Mouse (Mus musculus) 3134 (cell line): Measurements from ENCODE around the gene Usp48.
"Not testable (repeated sequence)": the region's sequence is repeated elsewhere in the genome, so short reads cannot be mapped to it uniquely, and the experiment has no call there.

ENCODE experiments used
- DNase-seq: peaks from one replicate; pipeline ENCODE4 v3.0.0-alpha.2; 2011; ENCODE audit warnings: low spot score; ENCODE audit not compliant: insufficient read length; ENCODE audit errors: extremely low read depth

Usp48 gene

DNA sequence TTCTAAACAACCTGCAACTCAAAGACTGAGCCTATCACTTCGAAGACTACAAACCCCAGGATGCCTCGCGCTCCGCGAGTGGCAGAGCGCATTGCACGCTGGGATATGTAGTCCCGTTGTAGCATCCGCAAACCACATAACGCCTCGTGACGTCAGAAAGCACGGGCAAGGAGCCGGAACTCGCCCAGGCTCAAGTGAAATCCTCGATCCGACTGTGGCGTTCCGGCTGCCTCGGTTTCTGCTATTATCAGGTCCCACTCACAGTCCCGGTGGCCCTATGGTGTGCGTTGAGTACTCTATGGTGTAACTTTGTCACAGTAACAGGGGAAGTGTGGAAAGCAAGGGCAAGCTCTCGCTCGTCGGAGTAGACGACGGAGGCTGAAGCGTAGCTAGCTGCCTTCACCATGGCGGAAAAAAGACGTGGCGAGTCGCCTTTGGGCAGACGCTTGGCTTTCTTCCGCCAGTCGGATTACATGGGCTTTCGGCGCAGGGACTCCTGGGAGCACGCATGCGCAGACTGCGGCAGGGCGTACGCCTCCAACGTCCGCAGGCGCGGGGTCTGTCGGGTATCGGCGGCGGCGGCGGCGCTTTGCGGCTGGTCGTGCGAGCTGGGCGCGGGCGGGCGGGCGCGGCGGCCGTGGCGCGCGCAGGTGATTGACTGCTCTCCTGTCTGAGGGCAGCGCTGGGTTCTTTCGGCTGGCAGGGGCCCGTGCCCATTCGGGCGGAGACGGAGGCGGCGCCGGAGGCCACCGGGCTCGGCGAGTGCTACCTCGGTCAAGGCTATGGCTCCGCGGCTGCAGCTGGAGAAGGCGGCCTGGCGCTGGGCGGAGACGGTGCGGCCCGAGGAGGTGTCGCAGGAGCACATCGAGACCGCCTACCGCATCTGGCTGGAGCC is at the start of gene Usp48:
Gene Usp48, plus strand, starts transcription at position 155 of the 895 bp plus-strand sequence.
- DNase-seq, result peak; percentile 93

DNA sequence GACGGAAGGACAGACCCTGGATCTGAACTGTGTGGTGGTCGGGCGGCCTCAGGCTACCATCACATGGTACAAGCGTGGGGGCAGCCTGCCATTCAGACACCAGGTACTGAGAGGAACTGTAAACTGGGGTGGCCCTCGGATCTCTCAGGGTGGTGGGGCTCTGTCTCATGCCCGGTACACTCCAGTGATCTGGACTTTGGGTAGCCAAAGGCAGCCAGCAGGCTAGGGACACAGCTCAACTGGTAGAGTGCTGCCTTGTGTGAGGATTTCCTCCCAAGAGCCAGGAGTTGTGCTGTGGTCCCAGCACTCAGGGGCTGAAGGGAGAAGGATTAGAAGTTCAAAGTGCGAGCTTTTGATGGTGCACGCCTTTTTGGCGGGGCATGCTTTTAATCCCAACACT is 48.0 kb upstream of the Usp48 start:
- DNase-seq, result no peak

DNA sequence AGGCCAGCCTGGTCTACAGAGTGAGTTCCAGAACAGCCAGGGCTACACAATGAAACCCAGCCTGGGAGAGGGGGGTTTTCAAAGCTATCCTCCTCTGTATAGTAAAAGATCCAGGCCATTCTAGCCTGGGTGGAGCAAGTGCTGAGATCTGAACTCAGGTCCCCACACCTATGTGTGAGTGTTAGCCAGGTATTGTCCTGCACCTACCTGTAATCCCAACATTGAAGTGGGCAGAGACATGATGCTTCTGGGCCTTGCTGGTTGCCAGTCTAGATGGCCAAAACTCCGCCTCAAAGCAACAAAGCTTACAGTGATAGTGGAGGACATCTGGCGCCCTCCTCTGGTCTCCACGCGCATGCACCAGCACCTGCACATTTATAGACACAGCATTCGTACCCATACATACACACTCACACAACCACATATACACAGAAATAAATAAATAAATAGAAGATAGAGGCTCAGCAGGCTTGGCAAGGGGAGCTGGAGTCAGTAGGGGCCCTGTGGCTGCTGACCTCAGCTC is 47.5 kb upstream of the Usp48 start:
- no peak for DNase-seq

DNA sequence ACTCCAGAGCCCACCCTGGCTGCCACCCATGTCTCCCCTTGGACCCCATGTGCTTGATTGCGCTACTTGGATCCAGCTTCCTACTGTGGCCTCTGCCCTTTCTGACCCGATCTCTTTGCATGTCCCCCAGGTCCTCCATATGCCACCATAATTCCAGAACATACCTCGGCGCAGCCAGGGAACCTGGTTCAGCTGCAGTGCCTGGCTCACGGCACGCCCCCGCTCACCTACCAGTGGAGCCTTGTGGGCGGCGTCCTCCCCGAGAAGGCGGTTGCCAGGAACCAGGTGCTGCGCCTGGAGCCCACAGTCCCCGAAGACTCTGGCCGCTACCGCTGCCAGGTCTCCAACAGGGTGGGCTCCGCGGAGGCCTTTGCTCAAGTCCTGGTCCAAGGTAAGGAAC is 40.1 kb upstream of the Usp48 start:
- no peak for DNase-seq

DNA sequence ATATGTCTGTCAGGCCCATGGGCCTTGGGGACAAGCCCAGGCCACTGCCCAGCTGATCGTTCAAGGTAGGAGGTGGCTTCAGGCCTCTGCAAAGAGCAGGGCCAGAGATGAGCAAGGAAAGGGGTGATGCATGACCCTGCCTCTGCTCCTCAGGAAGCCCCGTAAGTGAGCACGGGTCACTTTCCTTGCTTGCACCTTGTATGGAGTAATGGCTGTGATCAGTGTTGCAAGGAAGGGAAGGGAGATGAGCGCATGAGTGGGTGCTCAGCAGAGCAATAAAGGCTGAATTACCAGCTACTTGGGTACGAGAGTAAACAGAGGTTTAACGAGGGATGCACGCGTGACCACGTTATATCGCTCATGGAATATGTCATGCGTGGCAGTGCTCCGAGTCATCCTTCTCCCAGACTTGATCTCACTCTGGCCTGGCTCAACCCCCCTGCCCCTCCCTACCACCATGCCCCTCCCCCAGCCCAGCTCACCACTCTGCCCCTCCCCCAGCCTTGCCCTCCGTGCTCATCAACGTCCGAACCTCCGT is 36.8 kb upstream of the Usp48 start:
- DNase-seq, result no peak

DNA sequence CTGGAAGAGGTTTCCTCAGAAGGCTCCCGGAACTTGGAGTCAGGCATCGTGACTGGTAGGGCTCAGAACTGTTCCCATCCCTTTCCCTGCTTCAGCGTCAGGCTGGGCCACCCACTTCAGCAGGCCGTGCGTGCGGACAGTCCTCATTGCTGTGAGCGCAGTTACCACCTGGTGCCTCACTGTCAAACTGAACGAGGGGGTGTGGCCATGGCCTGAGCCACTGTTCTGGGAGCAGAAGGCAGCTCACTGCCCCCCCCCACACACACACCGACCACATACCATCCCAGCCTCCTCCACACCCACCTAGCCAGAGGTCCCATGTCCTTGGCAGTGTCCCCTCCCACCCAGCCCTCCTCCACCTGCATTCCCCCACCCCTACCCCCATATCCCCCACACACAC is 23.7 kb upstream of the Usp48 start:
- DNase-seq, result no peak

DNA sequence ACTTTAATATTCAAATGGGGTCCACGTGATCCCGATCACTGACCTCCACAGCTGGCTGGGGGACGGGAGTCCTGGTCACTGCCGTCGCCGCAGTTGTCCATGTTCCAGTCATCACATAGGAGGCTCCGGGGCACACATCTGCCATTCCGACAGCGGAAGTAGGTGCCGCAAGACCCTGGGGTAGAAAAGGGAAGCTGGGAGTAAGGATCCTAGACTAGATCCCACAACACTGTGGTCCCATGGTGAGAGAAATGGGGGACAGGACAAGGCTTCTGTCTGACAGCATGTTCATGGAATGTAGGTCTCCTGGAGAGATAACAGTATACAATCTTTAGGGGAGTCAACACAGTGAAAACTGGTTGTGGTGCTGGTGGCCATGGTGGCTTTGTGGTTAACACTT is 19.1 kb upstream of the Usp48 start, which contains the start of gene Ldlrad2:
Gene Ldlrad2, minus strand, starts transcription at position 101 of the 400 bp plus-strand sequence.
- no peak for DNase-seq

DNA sequence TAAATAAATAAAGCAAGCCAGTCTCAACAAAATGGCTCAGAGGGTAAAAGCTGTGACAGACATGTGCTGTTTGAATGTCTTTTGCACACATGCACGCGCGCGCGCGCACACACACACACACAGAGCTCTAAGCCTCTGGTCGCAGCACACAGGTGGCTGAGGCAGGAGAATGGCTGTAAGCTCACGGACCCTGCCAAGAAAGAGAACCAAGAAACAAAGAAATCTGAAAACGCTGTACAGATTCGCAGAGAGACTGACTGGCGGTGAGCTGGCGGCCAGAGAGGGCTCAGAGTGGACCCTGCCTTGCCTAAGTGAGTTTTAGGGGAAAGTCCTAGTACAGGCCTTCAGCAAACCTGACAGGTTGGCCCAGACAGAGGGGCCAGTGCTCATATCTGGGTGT is 16.1 kb upstream of the Usp48 start:
- DNase-seq, result no peak

DNA sequence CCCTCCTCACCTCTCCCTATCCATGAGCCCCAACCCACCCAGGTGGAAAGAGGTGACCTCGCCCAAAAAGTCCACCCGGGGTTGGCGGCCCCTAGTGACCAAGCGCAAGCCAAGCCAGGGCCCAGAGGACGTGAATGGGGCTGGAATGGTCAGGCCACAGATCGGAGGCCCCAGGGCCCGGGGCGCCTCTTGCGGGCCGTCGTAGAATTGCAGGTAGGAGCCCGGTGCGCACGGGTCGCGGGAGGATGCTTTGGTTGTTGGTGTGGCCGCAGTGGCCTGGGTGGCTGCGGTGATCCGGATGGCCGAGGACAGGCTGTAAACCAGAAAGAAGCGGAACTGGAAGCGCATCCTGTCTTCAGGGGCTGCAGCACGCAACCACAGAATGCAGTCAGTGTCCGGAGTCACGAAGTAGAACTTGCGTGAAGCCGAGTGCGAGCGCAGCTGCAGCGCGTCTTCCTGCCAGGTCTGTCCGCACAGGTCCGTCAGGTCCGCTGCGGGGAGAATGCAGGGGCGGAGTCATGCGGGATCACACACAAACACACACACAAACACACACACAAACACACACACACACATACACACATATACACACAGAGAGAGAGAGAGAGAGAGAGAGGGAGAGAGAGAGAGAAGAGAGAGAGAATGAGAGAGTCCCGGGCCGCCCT is 15.2 kb upstream of the Usp48 start:
- no peak for DNase-seq

DNA sequence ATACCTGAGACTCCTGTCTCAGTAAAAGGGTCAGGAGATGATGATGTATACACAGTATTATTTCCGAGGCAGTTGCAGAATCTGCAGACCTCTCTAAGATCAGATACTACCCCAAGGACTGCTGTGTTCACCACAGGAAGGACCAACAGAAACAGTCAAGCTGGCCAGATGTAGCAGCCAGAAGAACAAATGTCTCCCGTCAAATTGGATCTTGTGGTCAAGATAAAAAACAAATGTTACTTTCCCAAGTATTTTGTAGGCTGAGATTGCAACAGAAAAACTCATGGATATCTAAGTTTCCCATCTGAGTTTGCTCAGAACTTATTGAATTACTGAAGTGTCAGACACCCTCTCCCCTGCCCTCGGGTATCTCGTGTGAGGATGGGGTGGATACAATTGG is 13.8 kb upstream of the Usp48 start:
- no peak for DNase-seq

DNA sequence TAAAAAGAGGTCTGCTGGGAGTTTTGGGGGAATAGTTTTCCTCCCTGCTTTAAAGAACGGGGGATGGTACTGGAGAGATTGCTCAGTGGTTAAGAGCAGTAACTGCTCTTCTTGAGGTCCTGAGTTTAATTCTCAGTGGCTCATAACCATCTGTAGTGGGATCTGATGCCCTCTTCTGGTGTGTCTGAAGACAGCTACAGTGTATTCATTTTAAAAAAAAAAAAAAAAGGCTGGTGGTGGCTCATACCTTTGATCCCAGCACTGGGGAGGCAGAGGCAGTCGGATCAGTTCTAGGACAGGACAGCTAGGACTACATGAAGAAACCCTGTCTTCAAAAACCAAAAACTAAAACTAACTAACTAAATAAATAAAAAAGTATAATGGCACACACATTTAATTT is 13.3 kb upstream of the Usp48 start:
- DNase-seq, result no peak

DNA sequence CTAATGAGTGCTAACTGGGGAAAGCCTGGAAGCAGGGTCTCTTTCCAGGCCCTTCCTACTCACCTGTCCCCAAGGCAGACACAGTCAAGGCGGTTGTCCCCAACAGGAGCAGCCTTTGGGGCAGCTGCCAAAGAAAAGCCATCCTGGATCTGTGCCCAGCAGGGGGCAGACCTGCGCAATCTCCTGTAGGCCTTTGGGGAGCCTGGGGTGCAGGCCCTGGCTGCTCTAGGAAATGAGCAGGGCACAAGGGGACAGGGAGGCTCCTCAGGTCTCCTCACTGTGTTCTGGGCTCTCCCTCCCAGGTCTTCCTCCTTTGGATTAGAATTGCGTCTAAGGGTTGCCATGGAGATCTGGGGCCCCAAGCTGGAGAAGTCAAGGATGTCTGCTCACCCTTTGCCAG is 11.7 kb upstream of the Usp48 start:
- DNase-seq, result no peak

DNA sequence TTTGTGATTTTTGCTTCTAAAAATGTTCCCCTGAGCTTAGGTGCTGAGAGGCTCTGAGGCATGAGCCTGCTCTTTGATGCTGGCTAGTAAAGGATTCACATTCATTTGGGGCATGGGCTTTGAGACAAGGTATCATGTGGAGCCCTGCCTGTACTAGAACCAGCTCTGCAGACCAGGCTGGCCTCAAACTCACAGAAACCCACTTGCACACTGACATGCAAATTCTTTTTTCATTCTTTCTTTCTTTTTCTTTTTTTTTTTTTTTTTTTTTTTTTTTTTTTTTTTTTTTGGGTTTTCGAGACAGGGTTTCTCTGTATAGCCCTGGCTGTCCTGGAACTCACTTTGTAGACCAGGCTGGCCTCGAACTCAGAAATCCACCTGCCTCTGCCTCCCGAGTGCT is 4.5 kb upstream of the Usp48 start:
- DNase-seq, result not testable (repeated sequence)

DNA sequence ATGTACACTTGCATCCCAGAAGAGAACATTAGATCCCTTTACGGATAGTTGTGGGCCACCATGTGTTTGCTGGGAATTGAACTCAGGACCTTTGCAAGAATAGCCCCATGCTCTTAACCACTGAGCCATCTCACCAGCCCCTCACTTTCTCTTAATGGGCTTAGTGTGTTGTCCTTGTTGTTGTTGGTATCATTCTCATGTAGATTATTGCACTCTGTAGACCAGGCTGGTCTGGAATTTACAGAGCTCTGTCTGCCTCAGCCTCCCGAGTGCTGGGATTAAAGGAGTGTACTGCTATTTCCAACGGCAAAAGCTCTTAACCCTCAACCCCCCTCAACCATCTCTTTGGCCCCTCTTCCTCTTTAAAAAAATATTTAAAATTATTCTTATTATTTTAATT is 4.0 kb upstream of the Usp48 start:
- DNase-seq, result no peak

DNA sequence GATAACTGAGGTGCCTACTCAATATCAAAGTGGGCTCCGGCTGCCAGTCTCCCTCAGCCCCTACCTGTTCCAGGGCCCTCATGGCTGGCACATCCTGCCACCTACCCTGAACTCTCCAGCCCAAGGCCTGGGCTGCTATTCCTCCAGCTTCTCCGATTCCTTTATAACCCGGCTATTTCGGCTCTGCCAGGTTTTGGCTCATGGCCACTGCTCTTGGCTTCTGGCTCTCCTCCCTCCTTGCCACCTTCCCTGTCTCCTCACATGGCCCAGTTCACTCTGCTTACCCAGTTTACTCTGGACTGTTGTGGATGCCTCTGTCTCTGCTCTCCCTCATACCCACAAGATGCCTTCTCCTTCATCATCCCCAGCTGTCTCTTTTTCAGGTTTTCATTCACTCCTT is 2.6 kb upstream of the Usp48 start:
- no peak for DNase-seq

DNA sequence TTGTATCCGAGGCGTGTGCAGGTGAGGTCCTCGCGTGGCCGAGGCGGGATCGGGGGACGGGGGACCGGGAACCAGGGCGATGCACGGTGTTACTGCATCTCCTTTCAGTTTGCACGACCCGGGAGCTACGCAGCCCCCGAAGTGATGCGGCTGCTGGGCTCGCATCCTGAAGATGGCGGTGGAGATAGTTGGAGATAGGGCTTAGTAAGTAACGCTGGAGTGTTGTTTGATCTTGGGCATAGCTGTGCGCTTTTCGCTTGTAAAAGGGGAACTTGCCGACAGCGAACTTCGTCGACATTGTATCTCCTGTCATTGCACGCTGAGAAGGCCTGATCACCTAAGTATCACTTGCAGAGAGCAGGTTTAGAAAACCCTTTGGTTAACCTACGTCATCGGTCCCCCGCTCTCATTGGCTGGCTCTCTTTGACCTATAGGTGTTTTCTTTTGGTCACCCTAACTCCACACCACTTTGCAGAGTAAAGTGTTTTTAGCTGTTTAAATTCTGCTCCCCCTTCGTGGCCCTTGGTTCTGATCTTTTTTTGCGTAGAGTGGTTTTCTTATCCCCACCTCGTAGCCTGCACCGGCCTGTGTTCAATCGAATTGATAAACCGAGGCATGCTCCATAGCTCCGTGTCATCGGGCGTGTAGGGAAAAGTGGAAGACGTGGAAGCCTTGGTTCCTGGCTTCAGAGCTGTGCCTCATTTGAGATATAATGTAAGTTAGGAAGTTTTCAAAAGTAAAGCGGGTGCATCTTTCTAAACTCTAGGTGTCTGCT is 1.1 kb downstream of the Usp48 start:
- DNase-seq, result peak; percentile 29

DNA sequence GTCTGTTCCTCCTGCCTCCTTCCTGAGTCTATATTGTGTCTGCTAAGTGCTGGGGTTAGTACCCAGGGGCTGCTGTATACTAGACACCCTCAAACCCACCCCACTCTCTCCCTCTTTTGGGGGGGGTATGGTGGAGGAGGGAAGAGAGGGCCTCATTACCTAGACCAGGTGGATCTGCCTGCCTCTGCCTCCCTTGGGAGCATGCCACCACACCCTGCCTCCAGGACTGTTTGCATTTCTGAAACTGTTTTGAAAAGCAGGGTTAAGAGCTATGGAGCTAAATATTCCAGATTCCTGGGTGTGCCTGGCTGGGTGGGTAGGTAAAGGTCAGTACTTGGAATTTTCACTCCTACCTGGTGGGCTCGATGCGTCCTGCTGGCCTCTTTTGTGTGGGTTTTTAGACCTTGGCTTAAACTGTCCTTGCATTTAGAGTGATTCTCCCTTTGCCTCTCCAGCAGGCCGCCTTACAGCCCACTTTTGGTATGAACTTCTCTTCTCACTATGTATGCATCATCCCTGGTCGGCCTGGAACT is 3.6 kb downstream of the Usp48 start:
- DNase-seq, result no peak

DNA sequence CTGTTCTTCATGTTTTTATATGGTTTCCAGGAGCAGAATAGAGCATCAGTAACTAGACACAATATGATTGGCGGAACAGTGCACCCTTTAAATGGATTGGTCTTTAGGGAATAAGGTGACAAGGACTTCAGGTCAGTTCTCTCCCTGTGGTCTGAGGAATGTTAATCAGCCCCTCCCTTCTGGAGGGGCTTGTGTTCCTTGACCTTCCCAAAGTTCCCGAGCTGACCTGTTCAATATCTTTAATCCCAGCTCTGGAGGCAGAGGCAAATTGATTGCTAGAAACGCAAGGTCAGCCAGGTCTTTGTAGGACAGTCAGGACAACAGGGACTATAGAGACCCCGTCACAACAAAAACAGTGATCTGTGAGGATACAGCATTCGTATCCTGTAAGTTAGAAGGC is 5.0 kb downstream of the Usp48 start:
- no peak for DNase-seq

DNA sequence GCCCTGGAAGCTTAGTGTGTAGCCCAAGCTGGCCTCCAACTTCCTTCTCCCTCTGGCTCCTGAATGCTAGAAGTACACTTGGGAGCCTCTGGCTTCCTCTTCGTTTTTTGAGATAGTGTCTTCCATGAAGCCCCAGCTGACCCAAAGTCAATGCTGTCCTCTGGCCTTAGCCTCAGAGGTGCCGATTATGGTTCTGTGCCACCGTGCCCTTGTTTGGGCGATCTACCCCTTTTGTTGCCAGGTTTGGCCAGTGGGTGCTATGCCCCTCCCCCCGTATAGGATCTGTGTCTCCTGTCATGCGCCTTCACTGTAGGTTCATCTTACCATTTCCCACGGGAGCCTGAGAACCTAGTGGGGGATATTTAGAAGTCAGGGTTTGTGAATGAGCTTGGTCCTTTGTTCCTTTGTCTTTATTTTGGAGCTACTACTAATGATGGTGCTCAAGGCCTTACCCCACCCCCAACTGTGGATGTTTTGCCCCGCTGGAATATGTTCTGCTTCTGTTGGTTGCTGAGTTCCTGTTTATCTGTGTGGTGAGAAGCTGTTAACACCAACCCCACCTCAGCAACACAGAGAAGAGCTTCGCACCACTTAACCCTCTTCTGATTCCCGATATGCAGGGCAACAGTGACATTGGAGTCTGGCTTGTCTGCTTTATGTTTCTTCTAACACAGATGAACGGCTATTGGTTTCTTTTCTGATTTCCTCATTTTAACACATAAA is 10.1 kb downstream of the Usp48 start:
- DNase-seq, result no peak

DNA sequence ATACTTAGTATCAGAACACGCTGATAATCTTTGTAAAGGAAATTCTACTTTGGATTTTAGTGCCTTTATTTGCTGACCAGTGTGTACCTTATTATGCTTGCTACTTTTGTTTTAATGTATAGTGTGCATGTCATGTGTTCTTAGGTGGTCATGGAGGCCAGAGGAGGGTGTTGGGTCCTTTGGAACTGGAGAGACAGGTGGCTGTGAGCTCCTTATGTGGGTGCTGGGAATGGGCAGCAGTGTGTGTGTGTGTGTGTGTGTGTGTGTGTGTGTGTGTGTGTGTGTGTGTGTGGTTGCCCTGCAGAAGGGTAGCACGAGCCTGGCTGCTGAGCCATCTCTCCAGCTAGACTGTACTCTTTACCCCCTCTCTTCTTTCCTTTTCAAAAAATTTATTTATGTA is 13.5 kb downstream of the Usp48 start:
- no peak for DNase-seq
